Mouse (Mus musculus): ENCODE results near the gene Borcs5. TPM values are rescaled to one million over a fixed set of nuclear protein-coding genes. Genes with fewer than 3 reads are reported as not detected.

The Borcs5 gene
- polyA plus RNA-seq, 1 experiment from 2014 or later: 15.4 TPM

- POLR2A ChIA-PET: interaction anchor here (0.6 kb wide), 1 partner anchor 165 kb away, joined by 3 read pairs; no protein-coding TSS in a partner anchor
- TF ChIP-seq CTCF (IDR thresholded peaks at IDR 0.05): no peak
- CTCF ChIA-PET: no interaction called here
- DNase-seq (ENCODE audit: low read depth, low spot score): no peak
- in situ Hi-C loops (cut with MboI; ENCODE audit: low pct_unique_long_range_greater_than_20kb): no loop called here
- no peak for ATAC-seq
- H3K27me3 ChIP-seq: no peaks in the 10 kb centered on the region
These were observed 84.7 kb downstream of the Borcs5 start for GRCm38 (mm10) chr6:134723833-134724553.

GRCm38 (mm10) chr6:134725406-134725805, 86.1 kb downstream of the Borcs5 start:
- no peaks in the 10 kb centered on the region for H3K27me3 ChIP-seq
- in situ Hi-C loops (cut with MboI; ENCODE audit: low pct_unique_long_range_greater_than_20kb): no loop called here
- no peak for DNase-seq (ENCODE audit: low read depth, low spot score)
- no peak for ATAC-seq
- no peak for TF ChIP-seq CTCF (IDR thresholded peaks at IDR 0.05)
- ChIA-PET CTCF (interaction anchor here (0.6 to 1.5 kb wide), 2 partner anchors 10 to 21 kb away, joined by 3 read pairs; no protein-coding TSS in a partner anchor), POLR2A (no interaction called here)

GRCm38 (mm10) chr6:134730978-134731377, 91.7 kb downstream of the Borcs5 start:
- in situ Hi-C loops (cut with MboI; ENCODE audit: low pct_unique_long_range_greater_than_20kb): no loop called here
- ChIA-PET CTCF (interaction anchor here (1.0 to 1.6 kb wide), 2 partner anchors 11 to 47 kb away, joined by 3 to 4 read pairs; no protein-coding TSS in a partner anchor), POLR2A (no interaction called here)
- no peaks in the 10 kb centered on the region for H3K27me3 ChIP-seq
- DNase-seq (ENCODE audit: low read depth, low spot score): no peak
- no peak for TF ChIP-seq CTCF (IDR thresholded peaks at IDR 0.05)
- no peak for ATAC-seq

GRCm38 (mm10) chr6:134732813-134733212, 93.5 kb downstream of the Borcs5 start:
- DNase-seq (ENCODE audit: low read depth, low spot score) (no peak), ATAC-seq (no peak)
- no peaks in the 10 kb centered on the region for H3K27me3 ChIP-seq
- ChIA-PET CTCF (interaction anchor here (1.3 kb wide), 1 partner anchor 34 kb away, joined by 3 read pairs; no protein-coding TSS in a partner anchor), POLR2A (no interaction called here)
- in situ Hi-C loops (cut with MboI; ENCODE audit: low pct_unique_long_range_greater_than_20kb): no loop called here
- no peak for TF ChIP-seq CTCF (IDR thresholded peaks at IDR 0.05)

- POLR2A ChIA-PET: no interaction called here
- no peak for DNase-seq (ENCODE audit: low read depth, low spot score)
- no peak for TF ChIP-seq CTCF (IDR thresholded peaks at IDR 0.05)
- H3K27me3 ChIP-seq: no peaks in the 10 kb centered on the region
- in situ Hi-C loops (cut with MboI; ENCODE audit: low pct_unique_long_range_greater_than_20kb): no loop called here
- CTCF ChIA-PET: interaction anchor here (1.2 to 1.3 kb wide), 2 partner anchors 9 to 35 kb away, joined by 3 to 5 read pairs; no protein-coding TSS in a partner anchor
- ATAC-seq: no peak
These were observed 94.5 kb downstream of the Borcs5 start for GRCm38 (mm10) chr6:134733800-134734221.

- no peaks in the 10 kb centered on the region for H3K27me3 ChIP-seq
- ATAC-seq (no peak), DNase-seq (ENCODE audit: low read depth, low spot score) (no peak)
- ChIA-PET CTCF (interaction anchor here (1.2 kb wide), 1 partner anchor 21 kb away, joined by 3 read pairs; no protein-coding TSS in a partner anchor), POLR2A (no interaction called here)
- TF ChIP-seq CTCF (IDR thresholded peaks at IDR 0.05): no peak
- in situ Hi-C loops (cut with MboI; ENCODE audit: low pct_unique_long_range_greater_than_20kb): no loop called here
These were observed 97.5 kb downstream of the Borcs5 start for GRCm38 (mm10) chr6:134736853-134737252.

- in situ Hi-C loops (cut with MboI; ENCODE audit: low pct_unique_long_range_greater_than_20kb): no loop called here
- TF ChIP-seq CTCF (IDR thresholded peaks at IDR 0.05): no peak
- CTCF ChIA-PET: no interaction called here
- DNase-seq (ENCODE audit: low read depth, low spot score): no peak
- H3K27me3 ChIP-seq: no peaks in the 10 kb centered on the region
- POLR2A ChIA-PET: interaction anchor here (0.6 kb wide), 2 partner anchors 16 to 47 kb away, joined by 3 to 4 read pairs; no protein-coding TSS in a partner anchor
- ATAC-seq: no peak
These were observed 104.3 kb downstream of the Borcs5 start for GRCm38 (mm10) chr6:134743568-134743967.

GRCm38 (mm10) chr6:134745876-134746275, 106.6 kb downstream of the Borcs5 start:
- DNase-seq (ENCODE audit: low read depth, low spot score) (no peak), ATAC-seq (no peak)
- ChIA-PET POLR2A (no interaction called here), CTCF (no interaction called here)
- H3K27me3 ChIP-seq: no peaks in the 10 kb centered on the region
- no peak for TF ChIP-seq CTCF (IDR thresholded peaks at IDR 0.05)
- in situ Hi-C loops (cut with MboI; ENCODE audit: low pct_unique_long_range_greater_than_20kb): no loop called here

GRCm38 (mm10) chr6:134748126-134748525, 108.8 kb downstream of the Borcs5 start:
- POLR2A ChIA-PET: no interaction called here
- ATAC-seq: no peak
- no peak for DNase-seq (ENCODE audit: low read depth, low spot score)
- H3K27me3 ChIP-seq: no peaks in the 10 kb centered on the region
- TF ChIP-seq CTCF (IDR thresholded peaks at IDR 0.05): no peak
- CTCF ChIA-PET: no interaction called here
- in situ Hi-C loops (cut with MboI; ENCODE audit: low pct_unique_long_range_greater_than_20kb): no loop called here

- in situ Hi-C loops (cut with MboI; ENCODE audit: low pct_unique_long_range_greater_than_20kb): no loop called here
- H3K27me3 ChIP-seq: no peaks in the 10 kb centered on the region
- CTCF ChIA-PET: interaction anchor here (1.0 kb wide), 1 partner anchor 12 kb away, joined by 3 read pairs; no protein-coding TSS in a partner anchor
- POLR2A ChIA-PET: no interaction called here
- DNase-seq (ENCODE audit: low read depth, low spot score) (no peak), ATAC-seq (no peak)
- TF ChIP-seq CTCF (IDR thresholded peaks at IDR 0.05): no peak
These were observed 111.8 kb downstream of the Borcs5 start for GRCm38 (mm10) chr6:134751087-134751486.

- ATAC-seq: no peak
- POLR2A ChIA-PET: no interaction called here
- TF ChIP-seq CTCF (IDR thresholded peaks at IDR 0.05): no peak
- in situ Hi-C loops (cut with MboI; ENCODE audit: low pct_unique_long_range_greater_than_20kb): no loop called here
- no peaks in the 10 kb centered on the region for H3K27me3 ChIP-seq
- CTCF ChIA-PET: no interaction called here
- DNase-seq (ENCODE audit: low read depth, low spot score): no peak
These were observed 112.8 kb downstream of the Borcs5 start for GRCm38 (mm10) chr6:134751883-134752647.
